Mouse (Mus musculus) erythroblast, embryonic 14.5 days (primary cell): ENCODE data around the gene Nrp1. TPM values are rescaled to one million over a fixed set of nuclear protein-coding genes. Genes with fewer than 3 reads are reported as not detected.

ENCODE experiments used
- H3K27me3 ChIP-seq: 2 replicates; pipeline ENCODE4 v1.6.1; 2012; ENCODE audit warnings: inconsistent platforms; ENCODE audit not compliant: control insufficient read depth
- H3K36me3 ChIP-seq: 2 replicates; pipeline ENCODE4 v1.6.1; 2012; ENCODE audit warnings: mild to moderate bottlenecking, inconsistent platforms; ENCODE audit not compliant: control insufficient read depth
- H3K4me1 ChIP-seq: 2 replicates; pipeline ENCODE4 v1.6.1; 2012; ENCODE audit warnings: inconsistent platforms; ENCODE audit not compliant: control insufficient read depth
- H3K4me3 ChIP-seq: replicated peaks from 2 replicates; pipeline ENCODE3; 2012; ENCODE audit warnings: moderate library complexity, mild to moderate bottlenecking, inconsistent platforms
- H3K9me3 ChIP-seq: 2 replicates; pipeline ENCODE4 v1.6.1; 2012; ENCODE audit warnings: low read length, inconsistent platforms, mixed read lengths; ENCODE audit not compliant: control insufficient read depth
- GATA1 ChIP-seq: IDR thresholded peaks from 2 replicates; pipeline ENCODE4 v1.6.1; 2012; ENCODE audit warnings: low read length, inconsistent platforms, mixed read lengths
- TAL1 ChIP-seq: IDR thresholded peaks from 3 replicates; pipeline ENCODE4 v1.6.1; 2012; ENCODE audit warnings: low read length, inconsistent platforms, mixed read lengths
- polyA plus RNA-seq: library from polyadenylated mRNA; stranded (reverse); fragments of >175 nt; gene quantifications from 2 replicates; pipeline ENCODE4 v1.2.3, GENCODE M21; 2012

Gene Nrp1
- polyA plus RNA-seq, 1 experiment, result 0.02 TPM

DNA sequence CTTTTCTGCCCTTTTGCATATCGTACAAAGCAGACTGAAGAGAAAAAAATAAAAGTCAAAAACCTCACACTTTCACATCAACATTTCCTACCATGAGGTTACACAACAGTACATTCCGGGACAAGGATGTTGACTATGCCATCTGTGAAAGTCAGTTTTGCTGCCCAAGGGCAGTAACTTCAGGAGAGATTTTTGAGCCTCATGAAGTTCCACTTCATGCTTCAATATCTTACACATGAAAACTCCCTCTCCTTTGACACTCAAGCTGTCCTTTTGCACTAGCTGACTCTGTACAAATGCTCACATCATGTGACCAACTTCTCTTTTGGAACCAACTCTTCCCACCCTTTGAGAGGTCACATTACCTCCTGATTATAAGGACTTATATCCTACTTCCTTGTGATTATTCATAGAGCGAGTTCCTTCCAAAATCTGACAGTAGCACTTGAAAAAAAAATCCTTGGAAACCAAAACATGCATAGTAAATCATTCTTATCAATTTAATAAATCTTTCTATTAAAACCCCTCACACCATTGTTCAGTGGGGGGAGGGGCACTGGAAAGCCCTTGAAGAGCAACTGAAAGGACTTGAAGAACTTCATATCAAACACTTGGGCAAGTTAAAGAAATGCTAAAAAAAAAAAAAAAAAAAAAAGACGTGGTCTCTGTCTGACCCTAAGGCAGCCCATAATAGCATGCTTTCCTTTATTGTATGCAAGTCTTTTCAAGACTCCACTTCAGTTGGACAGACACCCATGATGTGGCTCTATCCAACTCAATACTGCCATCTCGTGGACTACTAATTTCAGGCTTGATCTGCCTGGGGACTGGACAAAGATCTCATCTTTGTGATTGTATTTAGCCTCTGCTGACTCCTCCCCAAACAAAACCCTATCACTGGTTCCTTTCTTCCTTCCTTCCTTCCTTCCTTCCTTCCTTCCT is 133.0 kb downstream of the Nrp1 start:
- H3K9me3 ChIP-seq, result no peaks in the 10 kb centered on the region
- TF ChIP-seq TAL1 (no peak), GATA1 (no peak)
- H3K4me3 ChIP-seq, result no peak overlapping the region
- H3K4me1 ChIP-seq, result no peaks in the 10 kb centered on the region
- no peaks in the 10 kb centered on the region for H3K36me3 ChIP-seq
- H3K27me3 ChIP-seq, result no peaks in the 10 kb centered on the region

- Histone ChIP-seq H3K9me3 (no peaks in the 10 kb centered on the region), H3K36me3 (no peaks in the 10 kb centered on the region), H3K4me3 (no peak overlapping the region), H3K27me3 (no peaks in the 10 kb centered on the region), H3K4me1 (no peaks in the 10 kb centered on the region)
- TF ChIP-seq GATA1 (no peak), TAL1 (no peak)
These were observed 135.4 kb downstream of the Nrp1 start for GRCm38 (mm10) chr8:128493801-128494200.

GRCm38 (mm10) chr8:128498836-128499235 is 140.4 kb downstream of the Nrp1 start:
- H3K27me3 ChIP-seq, result no peaks in the 10 kb centered on the region
- no peak overlapping the region for H3K4me3 ChIP-seq
- no peaks in the 10 kb centered on the region for H3K9me3 ChIP-seq
- no peak for TF ChIP-seq GATA1
- no peaks in the 10 kb centered on the region for H3K4me1 ChIP-seq
- H3K36me3 ChIP-seq, result no peaks in the 10 kb centered on the region

GRCm38 (mm10) chr8:128504136-128504829 is 145.9 kb downstream of the Nrp1 start:
- no peaks in the 10 kb centered on the region for H3K36me3 ChIP-seq
- H3K4me3 ChIP-seq, result no peak overlapping the region
- H3K9me3 ChIP-seq, result no peaks in the 10 kb centered on the region
- no peaks in the 10 kb centered on the region for H3K27me3 ChIP-seq
- TF ChIP-seq TAL1, result no peak
- no peak for TF ChIP-seq GATA1
- H3K4me1 ChIP-seq, result no peaks in the 10 kb centered on the region

DNA sequence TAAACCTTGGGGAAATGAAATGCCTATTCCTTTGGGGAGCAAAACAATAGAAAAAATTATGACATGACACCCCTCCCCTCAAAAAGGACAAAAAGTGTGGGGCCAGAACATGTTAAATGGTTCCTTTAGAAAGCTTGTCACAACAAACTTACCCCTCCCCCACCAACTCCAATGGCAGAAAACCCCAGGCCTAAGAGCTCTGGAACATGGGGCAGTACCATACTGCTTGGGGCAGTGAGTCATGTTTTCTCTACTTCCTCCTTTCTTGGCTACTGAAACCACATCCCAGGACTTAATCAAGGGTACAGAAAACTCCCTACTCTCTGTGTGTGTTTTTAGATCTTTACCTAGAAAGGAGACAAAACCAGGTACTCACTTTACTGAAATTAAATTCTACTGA is 147.5 kb downstream of the Nrp1 start:
- Histone ChIP-seq H3K36me3 (no peaks in the 10 kb centered on the region), H3K4me3 (no peak overlapping the region), H3K9me3 (no peaks in the 10 kb centered on the region), H3K4me1 (no peaks in the 10 kb centered on the region), H3K27me3 (no peaks in the 10 kb centered on the region)
- TF ChIP-seq TAL1, result no peak
- no peak for TF ChIP-seq GATA1

- Histone ChIP-seq H3K4me1 (no peaks in the 10 kb centered on the region), H3K36me3 (no peaks in the 10 kb centered on the region), H3K4me3 (no peak overlapping the region), H3K27me3 (no peaks in the 10 kb centered on the region), H3K9me3 (no peaks in the 10 kb centered on the region)
- TF ChIP-seq TAL1 (no peak), GATA1 (no peak)
These were observed 150.3 kb downstream of the Nrp1 start for GRCm38 (mm10) chr8:128508723-128509122.

- Histone ChIP-seq H3K27me3 (no peaks in the 10 kb centered on the region), H3K4me1 (no peaks in the 10 kb centered on the region), H3K36me3 (no peaks in the 10 kb centered on the region), H3K9me3 (no peaks in the 10 kb centered on the region), H3K4me3 (no peak overlapping the region)
- no peak for TF ChIP-seq GATA1
- TF ChIP-seq TAL1, result no peak
These were observed 152.6 kb downstream of the Nrp1 start for GRCm38 (mm10) chr8:128511021-128511420.

- H3K9me3 ChIP-seq, result no peaks in the 10 kb centered on the region
- no peaks in the 10 kb centered on the region for H3K27me3 ChIP-seq
- H3K4me3 ChIP-seq, result no peak overlapping the region
- no peaks in the 10 kb centered on the region for H3K4me1 ChIP-seq
- TF ChIP-seq GATA1, result no peak
- no peak for TF ChIP-seq TAL1
- no peaks in the 10 kb centered on the region for H3K36me3 ChIP-seq
These were observed 153.3 kb downstream of the Nrp1 start for GRCm38 (mm10) chr8:128511732-128512131.

- Histone ChIP-seq H3K9me3 (no peaks in the 10 kb centered on the region), H3K4me3 (no peak overlapping the region), H3K27me3 (no peaks in the 10 kb centered on the region), H3K36me3 (no peaks in the 10 kb centered on the region), H3K4me1 (no peaks in the 10 kb centered on the region)
- TF ChIP-seq TAL1, result no peak
- TF ChIP-seq GATA1, result no peak
These were observed 158.5 kb downstream of the Nrp1 start for GRCm38 (mm10) chr8:128516846-128517446.
